Mouse (Mus musculus): ENCODE data around the gene Smtnl1. TPM values are rescaled to one million over a fixed set of nuclear protein-coding genes. Genes with fewer than 3 reads are reported as not detected.

Smtnl1 gene
- total RNA-seq (2023), result under 1 TPM in 1 of 2 experiments, not detected in 1; 0.35 TPM

DNA sequence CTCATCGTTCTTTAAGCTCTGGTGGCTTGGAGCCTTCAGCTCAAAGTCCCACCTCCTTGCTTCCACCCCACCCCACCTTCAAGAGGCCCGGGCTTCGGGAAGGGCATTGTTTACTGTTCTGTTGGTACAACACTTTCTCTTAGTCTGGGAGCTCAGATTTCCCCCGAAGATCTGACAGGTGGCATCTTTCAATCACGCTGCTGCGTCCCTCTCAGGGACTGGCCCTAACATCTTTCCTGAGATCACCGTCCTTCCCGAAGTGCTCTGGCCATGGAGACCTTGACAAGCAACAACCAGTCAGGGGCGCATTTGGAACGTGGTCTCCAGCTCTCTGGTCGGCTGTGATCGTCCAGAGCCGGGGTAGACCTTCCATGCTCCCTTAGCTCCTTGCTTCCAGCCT is at the start of gene Smtnl1:
Gene Smtnl1 (minus strand): TSS at position 101 of the 400 bp plus-strand sequence.

DNA sequence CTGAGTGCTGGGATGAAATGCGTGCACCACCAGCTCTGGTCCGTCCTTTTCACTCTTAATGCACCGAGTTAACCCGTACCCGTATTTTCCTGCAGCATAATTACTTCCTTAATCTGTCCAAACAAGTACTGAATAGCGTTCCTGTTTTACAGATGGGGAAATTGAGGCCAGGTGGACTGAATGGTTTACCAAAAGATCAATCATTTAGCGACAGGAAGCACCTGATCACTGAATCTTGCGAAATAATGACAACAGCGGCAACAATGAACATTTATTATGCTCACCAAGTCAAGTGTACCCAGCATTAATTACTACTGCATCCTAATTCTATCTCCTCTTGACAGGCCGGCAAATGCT is 16.1 kb upstream of the Smtnl1 start, which contains the start of gene Slc43a1:
Gene Slc43a1 (plus strand): TSS at position 258 of the 357 bp plus-strand sequence.

GRCm38 (mm10) chr2:84826488-84827282 is 4.2 kb upstream of the Smtnl1 start, which contains the start of gene Timm10:
Gene Timm10, plus strand, starts transcription at chr2:84826997.

GRCm38 (mm10) chr2:84798493-84798921 is 23.9 kb downstream of the Smtnl1 start, which contains the start of gene Ube2l6:
Gene Ube2l6, plus strand, starts transcription at chr2:84798828.

DNA sequence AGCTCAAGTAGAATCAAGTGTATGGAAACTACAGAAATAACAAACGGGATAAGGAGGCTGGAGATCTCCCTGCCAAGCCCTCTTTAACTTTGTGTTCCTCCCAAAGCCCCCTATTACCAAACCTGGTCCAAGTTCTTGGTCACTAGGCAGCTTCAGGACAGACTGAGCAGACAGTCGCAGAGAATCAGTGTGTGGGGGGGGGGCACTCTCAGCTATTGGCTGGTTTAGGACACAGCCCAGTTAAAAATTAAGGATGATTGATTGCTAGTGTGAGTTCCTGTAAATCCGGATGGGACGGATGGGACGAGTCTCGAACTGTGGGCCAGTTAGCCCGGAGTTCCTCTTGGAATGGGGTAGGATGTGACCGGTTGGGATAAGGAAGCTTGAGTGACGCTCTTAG is 47.2 kb downstream of the Smtnl1 start, which contains the start of gene Serping1:
Gene Serping1 (minus strand): TSS at position 204 of the 400 bp plus-strand sequence.

Other genes starting within 250 kb of the Smtnl1 start
- gene Ctnnd1, start 171.9 kb downstream of the Smtnl1 start, total RNA-seq (2023), result 10 to 100 TPM; 13.6 to 20.2 TPM
- gene Btbd18, start 163.6 kb downstream of the Smtnl1 start, total RNA-seq (2023), result not detected
- 10 to 100 TPM; 33.9 to 48.3 TPM for gene Selenoh, start 151.9 kb downstream of the Smtnl1 start, total RNA-seq (2023)
- gene Gm28635, start 144.6 kb downstream of the Smtnl1 start, total RNA-seq (2023), result not detected
- 1 to 10 TPM; 8.7 to 9.4 TPM for gene Med19, start 144.2 kb downstream of the Smtnl1 start, total RNA-seq (2023)
- gene Tmx2, start 143.5 kb downstream of the Smtnl1 start, total RNA-seq (2023), result 10 to 100 TPM; 16.0 to 17.0 TPM
- 10 to 100 TPM; 39.0 TPM for gene Zdhhc5, start 107.5 kb downstream of the Smtnl1 start, total RNA-seq (2023)
- gene Clp1, start 95.3 kb downstream of the Smtnl1 start, total RNA-seq (2023), result 10 to 100 TPM; 16.4 to 22.9 TPM
- gene Ypel4, start 88.6 kb downstream of the Smtnl1 start, total RNA-seq (2023), result 1 to 10 TPM; 2.1 to 2.3 TPM
- gene Gm19426, start 79.0 kb downstream of the Smtnl1 start, total RNA-seq (2023), result not detected
- gene Serping1, start 47.2 kb downstream of the Smtnl1 start, total RNA-seq (2023), result under 1 TPM; 0.20 to 0.90 TPM
- gene Ube2l6, start 23.8 kb downstream of the Smtnl1 start, total RNA-seq (2023), result 10 to 100 TPM; 21.7 to 29.5 TPM
- gene Timm10, start 4.3 kb upstream of the Smtnl1 start, total RNA-seq (2023), result 1 to 10 TPM; 5.6 to 7.0 TPM
- gene Slc43a1, start 16.2 kb upstream of the Smtnl1 start, total RNA-seq (2023), result 10 to 100 TPM in 1 of 2 experiments, 1 to 10 TPM in 1; 6.7 to 11.0 TPM
- not detected for gene Rtn4rl2, start 64.1 kb upstream of the Smtnl1 start, total RNA-seq (2023)
- gene Slc43a3, start 113.9 kb upstream of the Smtnl1 start, total RNA-seq (2023), result 10 to 100 TPM; 38.7 to 54.8 TPM
- gene Prg2, start 157.8 kb upstream of the Smtnl1 start, total RNA-seq (2023), result 100 to 1,000 TPM; 120 to 419 TPM
- gene Prg3, start 165.6 kb upstream of the Smtnl1 start, total RNA-seq (2023), result 10 to 100 TPM in 1 of 2 experiments, 1 to 10 TPM in 1; 6.6 to 27.0 TPM
- gene Ssrp1, start 214.6 kb upstream of the Smtnl1 start, total RNA-seq (2023), result 100 to 1,000 TPM; 104 to 111 TPM
- under 1 TPM; 0.37 to 0.38 TPM for gene P2rx3, start 214.8 kb upstream of the Smtnl1 start, total RNA-seq (2023)
- gene Tnks1bp1, start 225.4 kb upstream of the Smtnl1 start, total RNA-seq (2023), result 10 to 100 TPM in 1 of 2 experiments, 1 to 10 TPM in 1; 7.1 to 11.7 TPM